Mouse (Mus musculus) kidney, adult 11 months (tissue): ENCODE measurements around the gene Rgs9.
A peak's percentile ranks its signal among the peaks of the same experiment; 100 is the strongest.
"Not testable (repeated sequence)": the region's sequence is repeated elsewhere in the genome, so short reads cannot be mapped to it uniquely, and the experiment has no call there.

Experiments used
- DNase-seq: peaks from one replicate; pipeline ENCODE4 v3.0.0; 2022

The Rgs9 gene

GRCm38 (mm10) chr11:109297710-109298375 lies at the start of gene Rgs9:
Gene Rgs9, minus strand, starts transcription at chr11:109298129.
- DNase-seq, result peak; percentile 91

DNA sequence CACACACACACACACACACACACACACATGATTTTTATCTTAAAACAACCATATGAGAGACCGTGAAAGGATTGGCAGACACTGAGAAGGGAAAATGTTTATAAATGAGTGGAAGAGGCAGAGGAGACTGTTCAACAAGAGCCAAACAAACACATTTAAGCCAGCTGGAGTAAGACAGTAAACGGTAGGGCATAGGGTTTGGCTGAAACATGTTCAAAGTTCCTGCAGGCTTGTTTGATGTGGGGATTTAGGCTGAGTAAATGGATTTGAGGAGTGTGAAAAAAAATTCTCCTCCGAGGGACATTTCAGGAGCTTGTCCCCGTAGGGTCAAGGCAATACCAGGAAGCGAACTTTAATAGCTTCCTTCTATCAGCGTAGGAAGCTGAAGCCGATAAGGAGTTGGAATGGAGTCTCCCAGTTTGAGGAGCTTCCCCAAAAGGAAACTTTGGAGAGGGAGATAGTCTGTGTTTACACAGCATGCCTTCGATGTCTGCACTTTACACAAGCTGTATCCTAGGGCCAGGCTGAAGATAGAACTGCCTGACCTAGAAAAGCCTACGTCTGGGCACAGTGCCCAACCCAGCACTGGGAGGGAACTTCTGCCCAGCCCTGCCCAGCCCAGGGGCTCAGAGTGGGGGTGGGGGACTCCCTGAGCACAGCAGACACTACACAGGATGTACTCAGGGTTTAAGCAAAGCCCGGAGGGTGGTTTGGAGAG lies 49.5 kb upstream of the Rgs9 start:
- peak; percentile 87 for DNase-seq

DNA sequence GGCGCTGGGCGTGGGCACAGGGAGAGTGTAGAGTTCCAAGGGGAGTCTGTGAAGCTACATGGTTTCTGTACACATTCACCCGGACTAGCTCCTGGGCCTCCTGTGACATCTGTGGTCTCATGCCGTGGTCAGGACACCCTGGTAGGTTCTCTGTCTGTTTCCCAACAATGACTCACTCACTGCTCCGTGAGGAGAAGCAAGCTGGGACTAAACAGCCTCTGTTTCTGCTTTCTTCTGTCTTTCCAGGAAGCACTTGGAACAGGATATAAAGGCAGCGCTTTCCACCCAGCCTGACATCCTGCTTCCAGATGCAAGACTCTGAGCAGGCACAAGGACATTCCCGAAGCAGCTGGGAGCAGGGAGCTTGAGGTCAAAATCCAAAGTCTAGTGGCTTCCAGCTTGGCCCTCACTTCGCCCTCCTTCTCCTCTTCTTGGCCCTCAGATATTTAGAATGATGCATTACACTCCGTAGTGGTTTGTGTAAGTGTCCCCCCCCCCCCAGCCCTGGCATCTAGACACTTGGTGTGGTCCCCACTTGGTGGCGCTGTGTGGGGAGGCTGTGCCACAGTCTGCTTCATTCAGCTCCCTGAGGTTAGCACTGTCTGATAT lies 46.2 kb upstream of the Rgs9 start:
- DNase-seq, result peak; percentile 74

GRCm38 (mm10) chr11:109343558-109343957 lies 45.6 kb upstream of the Rgs9 start:
- no peak for DNase-seq

GRCm38 (mm10) chr11:109342666-109343065 lies 44.7 kb upstream of the Rgs9 start:
- not testable (repeated sequence) for DNase-seq

- no peak for DNase-seq
Measured at GRCm38 (mm10) chr11:109340541-109340940, 42.6 kb upstream of the Rgs9 start.

- no peak for DNase-seq
Measured at GRCm38 (mm10) chr11:109339155-109339938, 41.4 kb upstream of the Rgs9 start.

DNA sequence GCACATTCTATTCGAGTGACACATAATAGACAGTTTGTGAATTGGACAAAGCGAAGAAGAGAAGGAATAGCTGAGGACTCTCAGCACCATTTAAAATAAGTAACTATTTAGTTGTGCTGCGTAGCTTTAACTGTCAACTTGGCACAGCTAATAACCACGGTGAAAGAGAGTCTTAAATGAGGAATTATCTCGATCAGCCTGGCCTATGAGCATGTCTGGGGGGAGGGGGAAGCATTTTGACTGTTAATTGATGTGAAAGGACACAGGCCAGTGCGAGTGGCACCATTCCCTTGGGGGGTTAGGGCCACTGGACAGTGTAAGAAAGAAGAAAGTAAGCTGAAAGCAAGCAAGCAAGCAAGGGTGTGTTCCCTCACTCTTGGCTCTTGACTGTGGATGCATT lies 38.0 kb upstream of the Rgs9 start:
- no peak for DNase-seq

DNA sequence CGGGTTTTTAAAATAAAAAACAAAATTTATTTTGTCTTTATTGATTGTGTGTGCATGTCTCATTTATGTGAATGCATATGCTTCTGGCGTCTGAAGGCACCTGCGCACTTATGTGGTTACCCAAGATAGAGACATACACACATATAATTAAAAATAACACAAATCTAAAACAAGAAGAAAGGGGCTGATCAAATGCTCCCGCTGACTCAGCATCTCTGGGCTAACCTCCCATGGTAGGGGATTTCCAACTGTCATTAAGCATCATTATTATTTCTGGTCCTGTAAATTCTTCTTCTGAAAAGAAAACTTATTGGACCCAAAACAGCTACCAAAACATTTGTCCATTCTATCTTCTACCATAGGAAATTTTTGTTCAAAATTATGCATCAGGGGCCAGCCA lies 36.8 kb upstream of the Rgs9 start:
- no peak for DNase-seq

- no peak for DNase-seq
Measured at GRCm38 (mm10) chr11:109332722-109333121, 34.8 kb upstream of the Rgs9 start.

DNA sequence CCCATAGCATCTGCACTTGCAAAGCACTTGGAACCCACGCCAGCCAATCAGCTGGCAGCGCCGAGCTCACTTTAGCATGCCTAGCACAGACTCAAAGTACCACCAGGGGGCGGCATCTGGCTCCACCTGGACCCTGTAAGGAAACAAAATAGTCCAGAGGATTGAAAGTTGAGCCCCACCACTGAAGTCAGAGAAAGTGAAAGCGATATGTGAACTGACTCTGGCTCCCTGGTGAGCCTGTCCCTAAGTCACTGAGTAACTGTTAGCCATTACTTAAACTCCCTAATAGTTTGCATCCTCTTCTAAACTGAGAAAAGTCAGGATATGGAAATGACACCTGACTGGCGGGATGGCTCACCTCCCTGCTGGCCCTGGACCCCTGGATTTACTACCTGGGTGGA lies 33.5 kb upstream of the Rgs9 start:
- peak; percentile 92 for DNase-seq

GRCm38 (mm10) chr11:109330706-109331393 lies 32.9 kb upstream of the Rgs9 start:
- no peak for DNase-seq

DNA sequence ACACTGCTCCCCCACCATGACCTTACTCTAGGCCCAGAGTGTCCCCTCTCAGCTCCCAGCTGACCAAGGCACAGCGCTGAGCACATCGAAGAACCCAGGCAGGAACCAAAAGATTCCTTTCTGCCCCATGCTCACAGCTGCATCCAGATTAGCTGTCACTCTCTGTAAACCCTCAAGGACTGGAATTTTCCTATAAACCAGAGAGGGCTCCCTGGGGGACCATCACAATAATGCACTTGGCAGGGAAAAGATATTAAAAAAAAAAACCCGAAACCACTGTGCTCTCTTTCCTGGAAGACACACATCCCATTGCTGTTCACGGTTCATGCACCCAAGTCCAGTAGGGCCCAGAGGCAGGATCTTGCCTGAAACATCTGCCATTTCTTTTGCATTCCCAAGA lies 31.4 kb upstream of the Rgs9 start:
- peak; percentile 31 for DNase-seq

DNA sequence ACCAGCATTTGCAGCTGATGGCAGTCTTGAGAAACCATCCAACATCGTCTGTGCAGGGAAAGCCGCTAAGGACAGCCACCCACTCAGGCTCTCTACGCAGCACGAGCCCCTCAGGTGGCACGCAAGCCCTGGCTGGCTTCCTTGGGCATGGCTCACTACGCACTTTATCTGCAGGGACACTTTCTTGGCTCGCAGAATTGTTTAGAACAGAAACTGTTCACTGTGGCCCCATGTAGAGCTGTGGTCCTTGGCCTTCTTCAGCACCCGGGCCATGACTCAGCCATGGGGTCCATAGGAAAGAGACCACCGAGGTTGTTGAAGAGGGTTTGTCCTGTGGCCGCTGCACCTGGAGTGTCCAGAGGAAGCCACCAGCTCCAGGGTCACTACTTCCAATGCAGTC lies 30.0 kb upstream of the Rgs9 start:
- DNase-seq, result no peak

DNA sequence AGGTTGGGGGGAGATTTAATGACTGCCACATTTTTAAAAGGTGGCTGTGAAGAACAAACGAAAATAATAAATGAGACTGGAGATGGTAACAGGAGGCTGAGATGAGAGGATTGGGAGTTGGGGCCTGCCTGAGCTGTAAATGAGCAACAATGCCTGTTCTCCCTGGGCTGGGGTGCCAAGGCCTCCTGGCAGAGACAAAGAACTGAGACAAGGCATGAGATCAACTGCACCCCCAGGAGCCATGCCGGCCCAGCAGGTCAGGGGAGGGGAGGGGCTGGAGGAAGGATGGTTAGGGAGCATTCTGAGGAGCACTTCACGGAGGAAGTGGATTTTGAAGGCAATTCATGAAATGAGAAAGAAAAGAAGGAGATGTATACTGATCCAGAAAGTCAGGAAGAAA lies 29.5 kb upstream of the Rgs9 start:
- no peak for DNase-seq

DNA sequence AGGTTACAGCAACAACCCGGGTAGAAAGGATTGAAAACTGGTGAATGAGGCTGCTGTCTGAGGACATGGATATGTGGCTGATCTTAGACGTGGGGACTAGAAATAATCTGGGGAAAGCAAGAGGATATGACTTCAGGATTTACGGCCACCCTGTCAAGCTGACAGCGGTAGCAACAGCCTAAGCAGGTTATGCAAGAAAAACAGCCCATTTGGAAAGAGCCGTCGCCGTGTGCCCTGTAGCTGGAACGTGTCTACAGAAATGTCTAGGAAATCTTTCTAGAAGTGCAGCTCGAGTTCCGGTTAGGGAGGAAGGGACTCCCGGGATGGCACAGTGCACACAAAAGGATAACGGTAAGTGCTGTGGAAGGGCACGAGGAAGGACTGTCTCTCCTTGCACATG lies 28.3 kb upstream of the Rgs9 start:
- no peak for DNase-seq

- no peak for DNase-seq
Measured at GRCm38 (mm10) chr11:109320361-109320933, 22.5 kb upstream of the Rgs9 start.

- no peak for DNase-seq
Measured at GRCm38 (mm10) chr11:109319946-109320345, 22.0 kb upstream of the Rgs9 start.

- DNase-seq, result no peak
Measured at GRCm38 (mm10) chr11:109319471-109319870, 21.5 kb upstream of the Rgs9 start.

GRCm38 (mm10) chr11:109316921-109317320 lies 19.0 kb upstream of the Rgs9 start:
- DNase-seq, result no peak

GRCm38 (mm10) chr11:109311885-109312605 lies 14.1 kb upstream of the Rgs9 start:
- DNase-seq, result peak; percentile 74

DNA sequence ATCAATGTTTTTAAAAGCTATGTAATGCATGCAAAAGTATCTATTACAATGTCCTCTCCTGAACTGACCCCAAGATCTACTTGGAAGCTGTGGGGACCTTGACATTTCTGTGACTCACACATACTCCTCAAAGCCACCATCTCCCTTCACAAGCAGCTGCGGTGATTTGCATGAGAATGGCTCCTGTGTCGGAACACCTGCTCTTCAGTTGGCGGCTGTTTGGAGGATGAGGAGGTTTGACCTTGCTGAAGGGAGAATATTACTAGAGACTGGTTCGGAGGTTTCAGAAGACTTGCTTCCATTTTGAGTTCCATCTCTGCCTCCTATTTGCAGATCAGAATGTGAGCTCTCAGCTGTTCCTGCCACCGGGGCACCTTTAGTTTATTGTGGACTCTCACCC lies 7.8 kb upstream of the Rgs9 start:
- DNase-seq, result no peak
